Mouse (Mus musculus): ENCODE results near the gene Bcl7c. TPM values are rescaled to one million over a fixed set of nuclear protein-coding genes. Genes with fewer than 3 reads are reported as not detected.
"Not testable (repeated sequence)": the region's sequence is repeated elsewhere in the genome, so short reads cannot be mapped to it uniquely, and the experiment has no call there.

Gene Bcl7c
- polyA plus RNA-seq, 1 experiment from 2014 or later: 41.7 TPM

GRCm38 (mm10) chr7:127626471-127626870 lies 82.3 kb downstream of the Bcl7c start:
- 89% methylated on average over 4 of the region's 4 CpGs for WGBS

GRCm38 (mm10) chr7:127626039-127626438 lies 82.7 kb downstream of the Bcl7c start:
- no peaks in the 10 kb centered on the region for H3K4me1 ChIP-seq (ENCODE audit: control insufficient read depth, insufficient read depth, low read length)
- 94% methylated on average over 7 of the region's 7 CpGs for WGBS
- H3K4me3 ChIP-seq (ENCODE audit: low read depth, low read length): no peak overlapping the region
- ATAC-seq: no peak
- H3K9me3 ChIP-seq (replicated peaks; ENCODE audit: control insufficient read depth, low read length, poor library complexity, severe bottlenecking): no peaks in the 10 kb centered on the region
- no peaks in the 10 kb centered on the region for H3K36me3 ChIP-seq (ENCODE audit: control insufficient read depth, insufficient read depth, low read length)
- H3K27me3 ChIP-seq (ENCODE audit: control insufficient read depth, insufficient read depth, low read depth, low read length): no peaks in the 10 kb centered on the region
- no peak overlapping the region for H3K27ac ChIP-seq (ENCODE audit: low read length)
- no peak overlapping the region for H3K9ac ChIP-seq (ENCODE audit: low read depth, low read length)
- H3K4me2 ChIP-seq (ENCODE audit: low read length): no peak overlapping the region

More at GRCm38 (mm10) chr7:127626471-127626870, 82.3 kb downstream of the Bcl7c start:
- Histone ChIP-seq H3K27me3 (ENCODE audit: control insufficient read depth, insufficient read depth, low read depth, low read length) (no peaks in the 10 kb centered on the region), H3K4me3 (ENCODE audit: low read depth, low read length) (no peak overlapping the region), H3K9ac (ENCODE audit: low read depth, low read length) (no peak overlapping the region), H3K4me2 (ENCODE audit: low read length) (no peak overlapping the region), H3K9me3 (replicated peaks; ENCODE audit: control insufficient read depth, low read length, poor library complexity, severe bottlenecking) (no peaks in the 10 kb centered on the region), H3K4me1 (ENCODE audit: control insufficient read depth, insufficient read depth, low read length) (no peaks in the 10 kb centered on the region), H3K27ac (ENCODE audit: low read length) (no peak overlapping the region), H3K36me3 (ENCODE audit: control insufficient read depth, insufficient read depth, low read length) (no peaks in the 10 kb centered on the region)
- ATAC-seq: no peak

GRCm38 (mm10) chr7:127618402-127618801 lies 90.3 kb downstream of the Bcl7c start:
- H3K4me3 ChIP-seq (ENCODE audit: low read depth, low read length); H3K9ac ChIP-seq (ENCODE audit: low read depth, low read length); H3K36me3 ChIP-seq (ENCODE audit: control insufficient read depth, insufficient read depth, low read length); H3K9me3 ChIP-seq (replicated peaks; ENCODE audit: control insufficient read depth, low read length, poor library complexity, severe bottlenecking); H3K4me2 ChIP-seq (ENCODE audit: low read length); H3K27ac ChIP-seq (ENCODE audit: low read length); H3K27me3 ChIP-seq (ENCODE audit: control insufficient read depth, insufficient read depth, low read depth, low read length); ATAC-seq: not testable (repeated sequence)
- WGBS: 93% methylated on average over 7 of the region's 8 CpGs
- peaks cover 23% of the 10 kb centered on the region for H3K4me1 ChIP-seq (ENCODE audit: control insufficient read depth, insufficient read depth, low read length)

- Histone ChIP-seq H3K27me3 (ENCODE audit: control insufficient read depth, insufficient read depth, low read depth, low read length) (no peaks in the 10 kb centered on the region), H3K9ac (ENCODE audit: low read depth, low read length) (no peak overlapping the region), H3K4me2 (ENCODE audit: low read length) (no peak overlapping the region), H3K36me3 (ENCODE audit: control insufficient read depth, insufficient read depth, low read length) (no peaks in the 10 kb centered on the region), H3K4me3 (ENCODE audit: low read depth, low read length) (no peak overlapping the region), H3K27ac (ENCODE audit: low read length) (no peak overlapping the region), H3K4me1 (ENCODE audit: control insufficient read depth, insufficient read depth, low read length) (peaks cover 23% of the 10 kb centered on the region), H3K9me3 (replicated peaks; ENCODE audit: control insufficient read depth, low read length, poor library complexity, severe bottlenecking) (no peaks in the 10 kb centered on the region)
- 29% methylated on average over 2 of the region's 2 CpGs for WGBS
- no peak for ATAC-seq
These were observed 90.8 kb downstream of the Bcl7c start for GRCm38 (mm10) chr7:127617962-127618361.

GRCm38 (mm10) chr7:127616881-127617280 lies 91.9 kb downstream of the Bcl7c start:
- Histone ChIP-seq H3K4me1 (ENCODE audit: control insufficient read depth, insufficient read depth, low read length) (peaks cover 23% of the 10 kb centered on the region), H3K9ac (ENCODE audit: low read depth, low read length) (no peak overlapping the region), H3K36me3 (ENCODE audit: control insufficient read depth, insufficient read depth, low read length) (peaks cover 9% of the 10 kb centered on the region; the same call in 1 of the 2 replicates), H3K27ac (ENCODE audit: low read length) (no peak overlapping the region), H3K4me2 (ENCODE audit: low read length) (no peak overlapping the region), H3K27me3 (ENCODE audit: control insufficient read depth, insufficient read depth, low read depth, low read length) (no peaks in the 10 kb centered on the region), H3K9me3 (replicated peaks; ENCODE audit: control insufficient read depth, low read length, poor library complexity, severe bottlenecking) (no peaks in the 10 kb centered on the region), H3K4me3 (ENCODE audit: low read depth, low read length) (no peak overlapping the region)
- WGBS: 74% methylated on average over 1 of the region's 1 CpGs
- ATAC-seq: no peak

GRCm38 (mm10) chr7:127616336-127616735 lies 92.4 kb downstream of the Bcl7c start:
- ATAC-seq: no peak
- 0 out of 2 replicates have a peak overlapping the region, but pooled peaks have one; percentile 6 for H3K27ac ChIP-seq (ENCODE audit: low read length)
- H3K4me1 ChIP-seq (ENCODE audit: control insufficient read depth, insufficient read depth, low read length): peaks cover 23% of the 10 kb centered on the region
- H3K9ac ChIP-seq (ENCODE audit: low read depth, low read length): 0 out of 2 replicates have a peak overlapping the region, but pooled peaks have one; percentile 17
- H3K9me3 ChIP-seq (replicated peaks; ENCODE audit: control insufficient read depth, low read length, poor library complexity, severe bottlenecking): no peaks in the 10 kb centered on the region
- WGBS: 57% methylated on average over 1 of the region's 1 CpGs
- H3K36me3 ChIP-seq (ENCODE audit: control insufficient read depth, insufficient read depth, low read length): peaks cover 14% of the 10 kb centered on the region
- peak overlapping the region; percentile 100 for H3K4me3 ChIP-seq (ENCODE audit: low read depth, low read length)
- no peaks in the 10 kb centered on the region for H3K27me3 ChIP-seq (ENCODE audit: control insufficient read depth, insufficient read depth, low read depth, low read length)
- peak overlapping the region; percentile 95 for H3K4me2 ChIP-seq (ENCODE audit: low read length)

- Histone ChIP-seq H3K9me3 (replicated peaks; ENCODE audit: control insufficient read depth, low read length, poor library complexity, severe bottlenecking) (no peaks in the 10 kb centered on the region), H3K4me2 (ENCODE audit: low read length) (peak within 1 kb of the TSS; percentile 95), H3K27ac (ENCODE audit: low read length) (peak within 1 kb of the TSS; percentile 94), H3K36me3 (ENCODE audit: control insufficient read depth, insufficient read depth, low read length) (peaks cover 26% of the 10 kb centered on the region), H3K4me3 (ENCODE audit: low read depth, low read length) (peak within 1 kb of the TSS; percentile 100), H3K9ac (ENCODE audit: low read depth, low read length) (peak within 1 kb of the TSS; percentile 97), H3K4me1 (ENCODE audit: control insufficient read depth, insufficient read depth, low read length) (peaks cover 23% of the 10 kb centered on the region), H3K27me3 (ENCODE audit: control insufficient read depth, insufficient read depth, low read depth, low read length) (no peaks in the 10 kb centered on the region)
- WGBS: 1% methylated on average over 43 of the region's 50 CpGs
- peak; percentile 95 for ATAC-seq
These were observed 93.6 kb downstream of the Bcl7c start, which contains the start of gene Zfp629 for GRCm38 (mm10) chr7:127614891-127615843. TSS of gene Zfp629 (minus strand) at chr7:127615797.

GRCm38 (mm10) chr7:127614511-127614890 lies 94.2 kb downstream of the Bcl7c start:
- ATAC-seq: peak; percentile 19
- Histone ChIP-seq H3K4me1 (ENCODE audit: control insufficient read depth, insufficient read depth, low read length) (peaks cover 23% of the 10 kb centered on the region), H3K27ac (ENCODE audit: low read length) (peak overlapping the region; percentile 94), H3K4me3 (ENCODE audit: low read depth, low read length) (peak overlapping the region; percentile 100), H3K27me3 (ENCODE audit: control insufficient read depth, insufficient read depth, low read depth, low read length) (no peaks in the 10 kb centered on the region), H3K9me3 (replicated peaks; ENCODE audit: control insufficient read depth, low read length, poor library complexity, severe bottlenecking) (no peaks in the 10 kb centered on the region), H3K9ac (ENCODE audit: low read depth, low read length) (peak overlapping the region; percentile 97), H3K36me3 (ENCODE audit: control insufficient read depth, insufficient read depth, low read length) (peaks cover 31% of the 10 kb centered on the region), H3K4me2 (ENCODE audit: low read length) (peak overlapping the region; percentile 95)
- WGBS: 0% methylated on average over 18 of the region's 44 CpGs

- no peaks in the 10 kb centered on the region for H3K9me3 ChIP-seq (replicated peaks; ENCODE audit: control insufficient read depth, low read length, poor library complexity, severe bottlenecking)
- no peaks in the 10 kb centered on the region for H3K27me3 ChIP-seq (ENCODE audit: control insufficient read depth, insufficient read depth, low read depth, low read length)
- H3K27ac ChIP-seq (ENCODE audit: low read length): no peak overlapping the region
- H3K4me2 ChIP-seq (ENCODE audit: low read length): peak overlapping the region; percentile 95
- ATAC-seq: no peak
- H3K36me3 ChIP-seq (ENCODE audit: control insufficient read depth, insufficient read depth, low read length): peaks cover 33% of the 10 kb centered on the region
- peaks cover 23% of the 10 kb centered on the region for H3K4me1 ChIP-seq (ENCODE audit: control insufficient read depth, insufficient read depth, low read length)
- 19% methylated on average over 8 of the region's 8 CpGs for WGBS
- H3K9ac ChIP-seq (ENCODE audit: low read depth, low read length): peak overlapping the region; percentile 97
- H3K4me3 ChIP-seq (ENCODE audit: low read depth, low read length): peak overlapping the region; percentile 100
These were observed 94.6 kb downstream of the Bcl7c start for GRCm38 (mm10) chr7:127614091-127614490.

All from midbrain, embryonic 16.5 days (tissue).